Mouse (Mus musculus): ENCODE measurements around the gene Ebf1.

- TF ChIP-seq SIN3A (IDR thresholded peaks at IDR 0.05; ENCODE audit: low read length) (no peak), MAX (IDR thresholded peaks at IDR 0.05; ENCODE audit: low read length) (no peak), CTCF (IDR thresholded peaks at IDR 0.05 in 2 of 3, conservative IDR thresholded peaks at IDR 0.05 in 1 of 3; ENCODE audit: control insufficient read depth in 1 of 3, insufficient read depth in 1 of 3, low read depth in 2 of 3, low read length in 3 of 3, poor library complexity in 1 of 3, severe bottlenecking in 1 of 3) (no peak), MAFK (IDR thresholded peaks at IDR 0.05; ENCODE audit: borderline replicate concordance, low read depth, low read length) (no peak), MYC (IDR thresholded peaks at IDR 0.05; ENCODE audit: low read depth, low read length) (no peak), POLR2A (IDR thresholded peaks at IDR 0.05; ENCODE audit: control insufficient read depth in 1 of 2, insufficient read depth in 1 of 2, low read depth in 1 of 2, low read length in 2 of 2, poor library complexity in 1 of 2) (no peak), SMC3 (IDR thresholded peaks at IDR 0.05; ENCODE audit: low read depth, low read length) (no peak), ETS1 (IDR thresholded peaks at IDR 0.05; ENCODE audit: low read depth, low read length) (no peak), ZMIZ1 (IDR thresholded peaks at IDR 0.05; ENCODE audit: low read depth, low read length) (no peak), EP300 (IDR thresholded peaks at IDR 0.05; ENCODE audit: low read depth in 1 of 2, low read length in 2 of 2) (no peak), HCFC1 (IDR thresholded peaks at IDR 0.05; ENCODE audit: low read depth, low read length) (no peak), TCF12 (IDR thresholded peaks at IDR 0.05; ENCODE audit: low read depth, low read length) (no peak), USF1 (IDR thresholded peaks at IDR 0.05; ENCODE audit: low read depth, low read length) (no peak)
Measured at GRCm38 (mm10) chr11:45003716-45004437, 386.8 kb downstream of the Ebf1 start.

Data from MEL (cell line).